Mouse (Mus musculus): Measurements from ENCODE around the gene Exoc6b. TPM values are rescaled to one million over a fixed set of nuclear protein-coding genes. Genes with fewer than 3 reads are reported as not detected.

Exoc6b gene
- polyA plus RNA-seq, 1 experiment from 2014 or later, result 30.2 TPM

- no peaks in the 10 kb centered on the region for H3K27me3 ChIP-seq (ENCODE audit: insufficient read depth, poor library complexity, severe bottlenecking)
- no peak overlapping the region for H3K27ac ChIP-seq
- no peaks in the 10 kb centered on the region for H3K9me3 ChIP-seq
- 61% methylated on average over 3 of the region's 3 CpGs for WGBS
- no peak overlapping the region for H3K4me3 ChIP-seq
- no peaks in the 10 kb centered on the region for H3K36me3 ChIP-seq
- DNase-seq (ENCODE audit: low spot score), result peak; percentile 26
- no peaks in the 10 kb centered on the region for H3K4me1 ChIP-seq (replicated peaks)
Measured at GRCm38 (mm10) chr6:84736942-84737341, 332.4 kb downstream of the Exoc6b start.

- Histone ChIP-seq H3K4me3 (no peak overlapping the region), H3K9me3 (peaks cover 9% of the 10 kb centered on the region; the same call in 1 of the 2 replicates), H3K36me3 (no peaks in the 10 kb centered on the region), H3K27ac (no peak overlapping the region), H3K27me3 (ENCODE audit: insufficient read depth, poor library complexity, severe bottlenecking) (no peaks in the 10 kb centered on the region), H3K4me1 (replicated peaks) (no peaks in the 10 kb centered on the region)
- no peak for DNase-seq (ENCODE audit: low spot score)
Measured at GRCm38 (mm10) chr6:84726876-84727275, 342.4 kb downstream of the Exoc6b start.

- H3K4me1 ChIP-seq (replicated peaks), result no peaks in the 10 kb centered on the region
- H3K9me3 ChIP-seq, result no peaks in the 10 kb centered on the region
- no peak overlapping the region for H3K4me3 ChIP-seq
- DNase-seq (ENCODE audit: low spot score), result no peak
- H3K27me3 ChIP-seq (ENCODE audit: insufficient read depth, poor library complexity, severe bottlenecking), result no peaks in the 10 kb centered on the region
- no peaks in the 10 kb centered on the region for H3K36me3 ChIP-seq
- no peak overlapping the region for H3K27ac ChIP-seq
- WGBS, result 92% methylated on average over 11 of the region's 11 CpGs
Measured at GRCm38 (mm10) chr6:84713171-84713570, 356.1 kb downstream of the Exoc6b start.

- 90% methylated on average over 6 of the region's 6 CpGs for WGBS
- Histone ChIP-seq H3K36me3 (no peaks in the 10 kb centered on the region), H3K27me3 (ENCODE audit: insufficient read depth, poor library complexity, severe bottlenecking) (no peaks in the 10 kb centered on the region), H3K27ac (no peak overlapping the region), H3K4me1 (replicated peaks) (no peaks in the 10 kb centered on the region), H3K4me3 (no peak overlapping the region), H3K9me3 (no peaks in the 10 kb centered on the region)
- DNase-seq (ENCODE audit: low spot score), result no peak
Measured at GRCm38 (mm10) chr6:84710831-84711230, 358.5 kb downstream of the Exoc6b start.

- H3K9me3 ChIP-seq, result no peaks in the 10 kb centered on the region
- H3K27ac ChIP-seq, result no peak overlapping the region
- no peaks in the 10 kb centered on the region for H3K36me3 ChIP-seq
- H3K4me1 ChIP-seq (replicated peaks), result no peaks in the 10 kb centered on the region
- DNase-seq (ENCODE audit: low spot score), result no peak
- no peaks in the 10 kb centered on the region for H3K27me3 ChIP-seq (ENCODE audit: insufficient read depth, poor library complexity, severe bottlenecking)
- WGBS, result 94% methylated on average over 4 of the region's 4 CpGs
- H3K4me3 ChIP-seq, result no peak overlapping the region
Measured at GRCm38 (mm10) chr6:84708631-84709030, 360.7 kb downstream of the Exoc6b start.

- 90% methylated on average over 5 of the region's 5 CpGs for WGBS
- DNase-seq (ENCODE audit: low spot score), result no peak
Measured at GRCm38 (mm10) chr6:84699579-84699978, 369.7 kb downstream of the Exoc6b start.

GRCm38 (mm10) chr6:84698288-84698673 lies 371.0 kb downstream of the Exoc6b start:
- Histone ChIP-seq H3K36me3 (no peaks in the 10 kb centered on the region), H3K9me3 (no peaks in the 10 kb centered on the region), H3K4me1 (replicated peaks) (peaks cover 26% of the 10 kb centered on the region), H3K4me3 (no peak overlapping the region), H3K27ac (no peak overlapping the region), H3K27me3 (ENCODE audit: insufficient read depth, poor library complexity, severe bottlenecking) (no peaks in the 10 kb centered on the region)
- no peak for DNase-seq (ENCODE audit: low spot score)
- WGBS, result 66% methylated on average over 1 of the region's 1 CpGs

More at GRCm38 (mm10) chr6:84699579-84699978, 369.7 kb downstream of the Exoc6b start:
- Histone ChIP-seq H3K27me3 (ENCODE audit: insufficient read depth, poor library complexity, severe bottlenecking) (no peaks in the 10 kb centered on the region), H3K27ac (no peak overlapping the region), H3K4me3 (no peak overlapping the region), H3K9me3 (no peaks in the 10 kb centered on the region), H3K4me1 (replicated peaks) (peaks cover 25% of the 10 kb centered on the region), H3K36me3 (no peaks in the 10 kb centered on the region)

GRCm38 (mm10) chr6:84697474-84698287 lies 371.6 kb downstream of the Exoc6b start:
- peaks cover 32% of the 10 kb centered on the region for H3K4me1 ChIP-seq (replicated peaks)
- no peak overlapping the region for H3K27ac ChIP-seq
- 53% methylated on average over 9 of the region's 9 CpGs for WGBS
- H3K4me3 ChIP-seq, result no peak overlapping the region
- no peaks in the 10 kb centered on the region for H3K27me3 ChIP-seq (ENCODE audit: insufficient read depth, poor library complexity, severe bottlenecking)
- H3K36me3 ChIP-seq, result no peaks in the 10 kb centered on the region
- H3K9me3 ChIP-seq, result no peaks in the 10 kb centered on the region
- DNase-seq (ENCODE audit: low spot score), result no peak

- H3K9me3 ChIP-seq, result no peaks in the 10 kb centered on the region
- H3K4me3 ChIP-seq, result no peak overlapping the region
- DNase-seq (ENCODE audit: low spot score), result no peak
- WGBS, result 73% methylated on average over 4 of the region's 4 CpGs
- no peaks in the 10 kb centered on the region for H3K36me3 ChIP-seq
- peaks cover 34% of the 10 kb centered on the region for H3K4me1 ChIP-seq (replicated peaks)
- no peak overlapping the region for H3K27ac ChIP-seq
- no peaks in the 10 kb centered on the region for H3K27me3 ChIP-seq (ENCODE audit: insufficient read depth, poor library complexity, severe bottlenecking)
Measured at GRCm38 (mm10) chr6:84693844-84694243, 375.5 kb downstream of the Exoc6b start.

- no peak overlapping the region for H3K27ac ChIP-seq
- H3K9me3 ChIP-seq, result no peaks in the 10 kb centered on the region
- 85% methylated on average over 2 of the region's 2 CpGs for WGBS
- no peak overlapping the region for H3K4me3 ChIP-seq
- peaks cover 31% of the 10 kb centered on the region for H3K4me1 ChIP-seq (replicated peaks)
- DNase-seq (ENCODE audit: low spot score), result no peak
- H3K36me3 ChIP-seq, result no peaks in the 10 kb centered on the region
- H3K27me3 ChIP-seq (ENCODE audit: insufficient read depth, poor library complexity, severe bottlenecking), result no peaks in the 10 kb centered on the region
Measured at GRCm38 (mm10) chr6:84693204-84693603, 376.1 kb downstream of the Exoc6b start.

GRCm38 (mm10) chr6:84691907-84692306 lies 377.4 kb downstream of the Exoc6b start:
- H3K27me3 ChIP-seq (ENCODE audit: insufficient read depth, poor library complexity, severe bottlenecking), result no peaks in the 10 kb centered on the region
- H3K36me3 ChIP-seq, result no peaks in the 10 kb centered on the region
- DNase-seq (ENCODE audit: low spot score), result no peak
- H3K4me1 ChIP-seq (replicated peaks), result peaks cover 19% of the 10 kb centered on the region
- no peak overlapping the region for H3K27ac ChIP-seq
- H3K9me3 ChIP-seq, result no peaks in the 10 kb centered on the region
- 89% methylated on average over 3 of the region's 3 CpGs for WGBS
- no peak overlapping the region for H3K4me3 ChIP-seq

- Histone ChIP-seq H3K4me1 (replicated peaks) (no peaks in the 10 kb centered on the region), H3K27ac (no peak overlapping the region), H3K36me3 (peaks cover 4% of the 10 kb centered on the region; the same call in 1 of the 2 replicates), H3K4me3 (no peak overlapping the region), H3K27me3 (ENCODE audit: insufficient read depth, poor library complexity, severe bottlenecking) (no peaks in the 10 kb centered on the region), H3K9me3 (peaks cover 4% of the 10 kb centered on the region; the same call in 1 of the 2 replicates)
- 85% methylated on average over 3 of the region's 3 CpGs for WGBS
- no peak for DNase-seq (ENCODE audit: low spot score)
Measured at GRCm38 (mm10) chr6:84677770-84678169, 391.5 kb downstream of the Exoc6b start.

GRCm38 (mm10) chr6:84674936-84675335 lies 394.4 kb downstream of the Exoc6b start:
- H3K9me3 ChIP-seq, result peaks cover 10% of the 10 kb centered on the region; the same call in 1 of the 2 replicates
- H3K27me3 ChIP-seq (ENCODE audit: insufficient read depth, poor library complexity, severe bottlenecking), result no peaks in the 10 kb centered on the region
- H3K36me3 ChIP-seq, result peaks cover 4% of the 10 kb centered on the region; the same call in 1 of the 2 replicates
- no peaks in the 10 kb centered on the region for H3K4me1 ChIP-seq (replicated peaks)
- no peak for DNase-seq (ENCODE audit: low spot score)
- H3K27ac ChIP-seq, result no peak overlapping the region
- 87% methylated on average over 3 of the region's 3 CpGs for WGBS
- no peak overlapping the region for H3K4me3 ChIP-seq

Measured in hindbrain, embryonic 10.5 days (tissue).